Mouse (Mus musculus) stomach, postnatal 0 days (tissue): ENCODE measurements at regions not wholly inside any gene's neighbourhood (a gene's known extent, or its start where the extent isn't known, plus 50 kb on each side); places are given as distances from the start of the nearest gene placed in this dataset.

Experiments used
- CTCF ChIP-seq: IDR thresholded peaks from 2 replicates; pipeline ENCODE4 v1.5.1; 2016; ENCODE audit warnings: antibody characterized with exemption, low read depth, mild to moderate bottlenecking, moderate library complexity
- EP300 ChIP-seq: optimal IDR thresholded peaks from 2 replicates; pipeline ENCODE3; 2016; ENCODE audit warnings: antibody characterized with exemption

DNA sequence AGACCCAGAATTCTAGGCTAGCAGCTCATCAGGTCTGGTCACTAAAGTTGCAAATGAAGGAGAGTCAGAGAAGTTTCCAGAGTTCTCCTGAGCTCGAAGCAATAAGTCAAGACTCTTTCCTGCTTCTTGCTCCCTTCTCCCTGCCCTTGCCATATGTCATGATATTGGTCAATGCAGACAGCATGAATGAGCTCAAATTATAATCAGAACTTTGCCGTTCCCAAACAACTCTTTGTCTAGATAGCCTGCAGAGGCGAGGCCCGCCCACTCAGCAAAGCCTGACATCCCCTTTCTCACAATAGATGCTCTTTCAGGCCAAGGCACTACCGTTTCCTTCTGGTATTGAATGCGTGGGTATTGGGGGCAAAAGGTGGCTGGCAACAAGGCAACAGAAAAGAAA, 204.0 kb upstream of the Ncam1 start:
- TF ChIP-seq CTCF (no peak), EP300 (no peak)
